Mouse (Mus musculus) hindbrain, embryonic 10.5 days (tissue): ENCODE measurements around the gene Xpa. TPM values are rescaled to one million over a fixed set of nuclear protein-coding genes. Genes with fewer than 3 reads are reported as not detected.
"Not testable (repeated sequence)": the region's sequence is repeated elsewhere in the genome, so short reads cannot be mapped to it uniquely, and the experiment has no call there.

ENCODE experiments used
- DNase-seq: peaks from one replicate; pipeline ENCODE4 v3.0.0-alpha.2; 2017; ENCODE audit warnings: low spot score
- H3K27ac ChIP-seq: fragments of 300-500 bp; sonication (generic); 2 replicates; pipeline ENCODE4 v1.5.1; 2016; ENCODE audit warnings: mild to moderate bottlenecking, moderate library complexity
- H3K27me3 ChIP-seq: fragments of 300-500 bp; sonication (generic); 2 replicates; pipeline ENCODE4 v1.6.1; 2016; ENCODE audit warnings: mild to moderate bottlenecking; ENCODE audit not compliant: poor library complexity, insufficient read depth, severe bottlenecking
- H3K36me3 ChIP-seq: fragments of 300-500 bp; sonication (generic); 2 replicates; pipeline ENCODE4 v1.6.1; 2016; ENCODE audit warnings: mild to moderate bottlenecking, moderate library complexity
- H3K4me1 ChIP-seq: fragments of 300-500 bp; sonication (generic); replicated peaks from 2 replicates; pipeline ENCODE4 v1.6.1; 2016; ENCODE audit warnings: mild to moderate bottlenecking
- H3K4me3 ChIP-seq: fragments of 300-500 bp; sonication (generic); 2 replicates; pipeline ENCODE4 v1.5.1; 2016; ENCODE audit warnings: mild to moderate bottlenecking, moderate library complexity
- H3K9me3 ChIP-seq: fragments of 300-500 bp; sonication (generic); 2 replicates; pipeline ENCODE4 v1.6.1; 2016; ENCODE audit warnings: mild to moderate bottlenecking, moderate library complexity
- WGBS: fragments of 180-500 bp; shearing (Covaris S2); methylation state at CpG from one replicate; pipeline ENCODE4 v1.1.7; 2016; 5-methylcytosine and 5-hydroxymethylcytosine counted together
- polyA plus RNA-seq: library from polyadenylated mRNA; unstranded; fragments of >200 nt; fragmentation: Nextera tagmentation; extraction: Ambion mirVana; gene quantifications from 2 replicates; pipeline ENCODE4 v1.2.1, GENCODE M21; 2016

The Xpa gene
- polyA plus RNA-seq, result 24.5 and 26.7 TPM in 2 replicates

GRCm38 (mm10) chr4:46195781-46196487 lies at the start of gene Xpa:
Gene Xpa, minus strand, starts transcription at chr4:46196311.
- Histone ChIP-seq H3K27me3 (peaks cover 8% of the 10 kb centered on the region; the same call in 1 of the 2 replicates), H3K9me3 (no peaks in the 10 kb centered on the region), H3K27ac (peak within 1 kb of the TSS; percentile 94), H3K4me3 (peak within 1 kb of the TSS; percentile 95), H3K36me3 (peaks cover 5% of the 10 kb centered on the region), H3K4me1 (peaks cover 29% of the 10 kb centered on the region)
- peak; percentile 95 for DNase-seq
- WGBS, result under 1% methylated on average over 69 of the region's 70 CpGs

GRCm38 (mm10) chr4:46235871-46236270 lies 39.8 kb upstream of the Xpa start:
- H3K27ac ChIP-seq, result no peak overlapping the region
- WGBS, result 89% methylated on average over 3 of the region's 3 CpGs
- DNase-seq, result no peak
- H3K27me3 ChIP-seq, result no peaks in the 10 kb centered on the region
- H3K9me3 ChIP-seq, result no peaks in the 10 kb centered on the region
- no peaks in the 10 kb centered on the region for H3K4me1 ChIP-seq
- no peaks in the 10 kb centered on the region for H3K36me3 ChIP-seq
- no peak overlapping the region for H3K4me3 ChIP-seq

GRCm38 (mm10) chr4:46234739-46235138 lies 38.6 kb upstream of the Xpa start:
- H3K27ac ChIP-seq, result no peak overlapping the region
- H3K4me1 ChIP-seq, result no peaks in the 10 kb centered on the region
- no peak overlapping the region for H3K4me3 ChIP-seq
- no peaks in the 10 kb centered on the region for H3K9me3 ChIP-seq
- no peaks in the 10 kb centered on the region for H3K36me3 ChIP-seq
- H3K27me3 ChIP-seq, result no peaks in the 10 kb centered on the region
- WGBS, result 87% methylated on average over 5 of the region's 5 CpGs
- no peak for DNase-seq

GRCm38 (mm10) chr4:46226972-46227535 lies 30.9 kb upstream of the Xpa start:
- no peaks in the 10 kb centered on the region for H3K36me3 ChIP-seq
- H3K9me3 ChIP-seq, result no peaks in the 10 kb centered on the region
- H3K27me3 ChIP-seq, result no peaks in the 10 kb centered on the region
- no peak overlapping the region for H3K4me3 ChIP-seq
- H3K4me1 ChIP-seq, result peaks cover 7% of the 10 kb centered on the region; the same call in 1 of the 2 replicates
- no peak for DNase-seq
- 49% methylated on average over 19 of the region's 19 CpGs for WGBS
- H3K27ac ChIP-seq, result no peak overlapping the region

- DNase-seq, result no peak
Measured at GRCm38 (mm10) chr4:46221090-46221489, 25.0 kb upstream of the Xpa start.

GRCm38 (mm10) chr4:46202562-46203126 lies 6.5 kb upstream of the Xpa start:
- Histone ChIP-seq H3K9me3 (peaks cover 5% of the 10 kb centered on the region; the same call in 1 of the 2 replicates), H3K27ac (peak overlapping the region; percentile 31; the same call in 1 of the 2 replicates), H3K36me3 (no peaks in the 10 kb centered on the region), H3K4me3 (peak overlapping the region; percentile 45), H3K4me1 (peaks cover 7% of the 10 kb centered on the region), H3K27me3 (peaks cover 39% of the 10 kb centered on the region)
- 5% methylated on average over 23 of the region's 23 CpGs for WGBS
- peak; percentile 44 for DNase-seq

More at GRCm38 (mm10) chr4:46221090-46221489, 25.0 kb upstream of the Xpa start:
- 90% methylated on average over 3 of the region's 3 CpGs for WGBS
- H3K4me1 ChIP-seq, result no peaks in the 10 kb centered on the region
- H3K27me3 ChIP-seq, result no peaks in the 10 kb centered on the region
- no peak overlapping the region for H3K4me3 ChIP-seq
- no peaks in the 10 kb centered on the region for H3K36me3 ChIP-seq
- no peaks in the 10 kb centered on the region for H3K9me3 ChIP-seq
- no peak overlapping the region for H3K27ac ChIP-seq

GRCm38 (mm10) chr4:46201834-46202561 lies 5.9 kb upstream of the Xpa start:
- H3K27me3 ChIP-seq, result peaks cover 39% of the 10 kb centered on the region
- 0 out of 2 replicates have a peak, but pooled peaks cover 2% of the 10 kb centered on the region for H3K9me3 ChIP-seq
- H3K4me1 ChIP-seq, result peaks cover 8% of the 10 kb centered on the region
- no peaks in the 10 kb centered on the region for H3K36me3 ChIP-seq
- DNase-seq, result peak; percentile 76
- 7% methylated on average over 7 of the region's 7 CpGs for WGBS
- H3K27ac ChIP-seq, result no peak overlapping the region
- H3K4me3 ChIP-seq, result peak overlapping the region; percentile 45

GRCm38 (mm10) chr4:46198064-46198463 lies 2.0 kb upstream of the Xpa start:
- H3K27me3 ChIP-seq, result peaks cover 26% of the 10 kb centered on the region
- 73% methylated on average over 5 of the region's 5 CpGs for WGBS
- no peak overlapping the region for H3K4me3 ChIP-seq
- H3K4me1 ChIP-seq, result peaks cover 36% of the 10 kb centered on the region
- H3K36me3 ChIP-seq, result no peaks in the 10 kb centered on the region
- H3K9me3 ChIP-seq, result no peaks in the 10 kb centered on the region
- DNase-seq, result no peak
- H3K27ac ChIP-seq, result no peak overlapping the region

- peak overlapping the region; percentile 94 for H3K27ac ChIP-seq
- no peaks in the 10 kb centered on the region for H3K36me3 ChIP-seq
- H3K9me3 ChIP-seq, result no peaks in the 10 kb centered on the region
- WGBS, result 44% methylated on average over 6 of the region's 6 CpGs
- DNase-seq, result no peak
- peaks cover 12% of the 10 kb centered on the region for H3K27me3 ChIP-seq
- peak overlapping the region; percentile 95 for H3K4me3 ChIP-seq
- H3K4me1 ChIP-seq, result peaks cover 29% of the 10 kb centered on the region
Measured at GRCm38 (mm10) chr4:46196513-46196912, 402 bp upstream of the Xpa start.

GRCm38 (mm10) chr4:46192011-46192410 lies 4.1 kb downstream of the Xpa start:
- H3K9me3 ChIP-seq, H3K27ac ChIP-seq, H3K27me3 ChIP-seq, DNase-seq, H3K4me3 ChIP-seq: not testable (repeated sequence)
- Histone ChIP-seq H3K36me3 (peaks cover 42% of the 10 kb centered on the region), H3K4me1 (peaks cover 28% of the 10 kb centered on the region)

- peaks cover 93% of the 10 kb centered on the region for H3K36me3 ChIP-seq
- H3K4me3 ChIP-seq, result no peak overlapping the region
- H3K27me3 ChIP-seq, result no peaks in the 10 kb centered on the region
- no peak for DNase-seq
- WGBS, result 88% methylated on average over 3 of the region's 3 CpGs
- H3K9me3 ChIP-seq, result no peaks in the 10 kb centered on the region
- H3K4me1 ChIP-seq, result no peaks in the 10 kb centered on the region
- no peak overlapping the region for H3K27ac ChIP-seq
Measured at GRCm38 (mm10) chr4:46186466-46186865, 9.6 kb downstream of the Xpa start.

GRCm38 (mm10) chr4:46185890-46186289 lies 10.2 kb downstream of the Xpa start:
- no peak for DNase-seq
- Histone ChIP-seq H3K9me3 (no peaks in the 10 kb centered on the region), H3K27me3 (no peaks in the 10 kb centered on the region), H3K27ac (no peak overlapping the region), H3K4me3 (no peak overlapping the region), H3K36me3 (peaks cover 93% of the 10 kb centered on the region), H3K4me1 (no peaks in the 10 kb centered on the region)
- 86% methylated on average over 9 of the region's 9 CpGs for WGBS
